Mouse (Mus musculus) MEL (cell line): ENCODE measurements at regions not wholly inside any gene's neighbourhood (a gene's known extent, or its start where the extent isn't known, plus 50 kb on each side); places are given as distances from the start of the nearest gene placed in this dataset.

Experiments
- DNase-seq: peaks from one replicate; pipeline ENCODE4 v3.0.0; 2011; ENCODE audit warnings: low read depth, low spot score
- H3K27ac ChIP-seq: 2 replicates; pipeline ENCODE4 v1.5.1; 2012; ENCODE audit warnings: low read depth, mild to moderate bottlenecking, control low read depth, low read length, moderate library complexity; ENCODE audit not compliant: control insufficient read depth
- H3K27me3 ChIP-seq, 2 experiments: fragments of 150-350 bp in 1 of 2; sonication (generic) in 1 of 2; 2 replicates each; pipeline ENCODE4 v1.6.1; 2012; ENCODE audit warnings: low read length in 2 of 2, mild to moderate bottlenecking in 2 of 2, improper control_type of control experiment in 1 of 2, moderate library complexity in 1 of 2; ENCODE audit not compliant: insufficient read depth in 2 of 2, control insufficient read depth in 1 of 2
- H3K36me3 ChIP-seq, 2 experiments: 2 replicates each; pipeline ENCODE4 v1.6.1; 2012 to 2014; ENCODE audit warnings: low read length in 2 of 2, improper control_type of control experiment in 1 of 2, inconsistent platforms in 1 of 2, mild to moderate bottlenecking in 1 of 2; ENCODE audit not compliant: insufficient read depth in 2 of 2, control insufficient read depth in 1 of 2
- H3K4me1 ChIP-seq, 2 experiments: fragments of 150-350 bp in 1 of 2; sonication (generic) in 1 of 2; 2 replicates each; pipeline ENCODE4 v1.6.1; 2012; ENCODE audit warnings: low read length in 2 of 2, improper control_type of control experiment in 1 of 2, mild to moderate bottlenecking in 1 of 2; ENCODE audit not compliant: insufficient read depth in 2 of 2, control insufficient read depth in 1 of 2
- H3K4me3 ChIP-seq, 2 experiments: fragments of 150-350 bp in 1 of 2; sonication (generic) in 1 of 2; 2 replicates each; pipeline ENCODE4 v1.5.1; 2012; ENCODE audit warnings: low read depth in 2 of 2, low read length in 2 of 2, mild to moderate bottlenecking in 2 of 2, moderate library complexity in 2 of 2, control low read depth in 1 of 2, improper control_type of control experiment in 1 of 2; ENCODE audit not compliant: control insufficient read depth in 1 of 2, insufficient read depth in 1 of 2
- H3K79me2 ChIP-seq: 2 replicates; pipeline ENCODE4 v1.6.1; 2012; ENCODE audit warnings: mild to moderate bottlenecking, low read length, moderate library complexity; ENCODE audit not compliant: control insufficient read depth, poor library complexity, insufficient read depth
- H3K9ac ChIP-seq: 2 replicates; pipeline ENCODE4 v1.6.1; 2012; ENCODE audit warnings: low read depth, mild to moderate bottlenecking, control low read depth, low read length, moderate library complexity; ENCODE audit not compliant: control insufficient read depth, poor library complexity, severe bottlenecking
- H3K9me3 ChIP-seq: fragments of 150-350 bp; sonication (generic); replicated peaks from 2 replicates; pipeline ENCODE4 v1.6.1; 2012; ENCODE audit warnings: mild to moderate bottlenecking, low read length, improper control_type of control experiment, moderate library complexity; ENCODE audit not compliant: insufficient read depth
- BHLHE40 ChIP-seq: IDR thresholded peaks from 2 replicates; pipeline ENCODE4 v1.6.1; 2012; ENCODE audit warnings: low read depth, mild to moderate bottlenecking, inconsistent platforms, low read length, improper control_type of control experiment, borderline replicate concordance
- CHD1 ChIP-seq: IDR thresholded peaks from 2 replicates; pipeline ENCODE4 v1.6.1; 2012; ENCODE audit warnings: low read depth, mild to moderate bottlenecking, inconsistent platforms, low read length, improper control_type of control experiment
- CHD2 ChIP-seq: IDR thresholded peaks from 2 replicates; pipeline ENCODE4 v1.6.1; 2011; ENCODE audit warnings: low read length, improper control_type of control experiment
- ELF1 ChIP-seq: IDR thresholded peaks from 2 replicates; pipeline ENCODE4 v1.6.1; 2014; ENCODE audit warnings: low read depth, mild to moderate bottlenecking, inconsistent platforms, low read length, improper control_type of control experiment, moderate library complexity
- EP300 ChIP-seq, 2 experiments: IDR thresholded peaks; 2 replicates each; pipeline ENCODE4 v1.6.1; 2011; ENCODE audit warnings: improper control_type of control experiment in 2 of 2, low read length in 2 of 2, low read depth in 1 of 2, mild to moderate bottlenecking in 1 of 2
- ETS1 ChIP-seq: IDR thresholded peaks from 2 replicates; pipeline ENCODE4 v1.6.1; 2012; ENCODE audit warnings: low read depth, mild to moderate bottlenecking, inconsistent platforms, low read length, improper control_type of control experiment, moderate library complexity
- GATA1 ChIP-seq: IDR thresholded peaks from 2 replicates; pipeline ENCODE4 v1.6.1; 2011; ENCODE audit warnings: low read depth, low read length, improper control_type of control experiment
- HCFC1 ChIP-seq: IDR thresholded peaks from 2 replicates; pipeline ENCODE4 v1.6.1; 2012; ENCODE audit warnings: low read depth, mild to moderate bottlenecking, inconsistent platforms, low read length, improper control_type of control experiment, moderate library complexity
- MAZ ChIP-seq: IDR thresholded peaks from 2 replicates; pipeline ENCODE4 v1.6.1; 2012; ENCODE audit warnings: low read depth, mild to moderate bottlenecking, inconsistent platforms, low read length, improper control_type of control experiment
- MYC ChIP-seq: IDR thresholded peaks from 2 replicates; pipeline ENCODE4 v1.6.1; 2011; ENCODE audit warnings: low read depth, mild to moderate bottlenecking, low read length, improper control_type of control experiment, moderate library complexity
- POLR2A ChIP-seq, 2 experiments: IDR thresholded peaks; 2 replicates each; pipeline ENCODE4 v1.6.1; 2011 to 2012; ENCODE audit warnings: low read length in 2 of 2, mild to moderate bottlenecking in 2 of 2, control low read depth in 1 of 2, improper control_type of control experiment in 1 of 2, low read depth in 1 of 2, moderate library complexity in 1 of 2; ENCODE audit not compliant: control insufficient read depth in 1 of 2, insufficient read depth in 1 of 2, poor library complexity in 1 of 2
- POLR2AphosphoS2 ChIP-seq: IDR thresholded peaks from 2 replicates; pipeline ENCODE4 v1.6.1; 2011; ENCODE audit warnings: low read length, improper control_type of control experiment
- RAD21 ChIP-seq: IDR thresholded peaks from 2 replicates; pipeline ENCODE4 v1.6.1; 2011; ENCODE audit warnings: mild to moderate bottlenecking, low read depth, low read length, improper control_type of control experiment
- SIN3A ChIP-seq: IDR thresholded peaks from 2 replicates; pipeline ENCODE4 v1.6.1; 2012; ENCODE audit warnings: low read length, improper control_type of control experiment, inconsistent platforms
- TAL1 ChIP-seq: IDR thresholded peaks from 2 replicates; pipeline ENCODE4 v1.6.1; 2012; ENCODE audit warnings: mild to moderate bottlenecking, inconsistent platforms, low read length, moderate library complexity, mixed read lengths
- TBP ChIP-seq: IDR thresholded peaks from 2 replicates; pipeline ENCODE4 v1.8.0; 2011; ENCODE audit warnings: low read depth, low read length, improper control_type of control experiment
- TCF12 ChIP-seq: IDR thresholded peaks from 2 replicates; pipeline ENCODE4 v1.6.1; 2014; ENCODE audit warnings: low read depth, mild to moderate bottlenecking, inconsistent platforms, low read length, improper control_type of control experiment, moderate library complexity
- USF1 ChIP-seq: IDR thresholded peaks from 2 replicates; pipeline ENCODE4 v1.6.1; 2014; ENCODE audit warnings: low read depth, mild to moderate bottlenecking, inconsistent platforms, low read length, improper control_type of control experiment, moderate library complexity
- USF2 ChIP-seq, 2 experiments: IDR thresholded peaks; 2 replicates each; pipeline ENCODE4 v1.6.1; 2011 to 2012; ENCODE audit warnings: improper control_type of control experiment in 2 of 2, low read length in 2 of 2, borderline replicate concordance in 1 of 2, inconsistent platforms in 1 of 2, low read depth in 1 of 2, mild to moderate bottlenecking in 1 of 2; ENCODE audit not compliant: insufficient read depth in 1 of 2
- ZMIZ1 ChIP-seq: IDR thresholded peaks from 2 replicates; pipeline ENCODE4 v1.6.1; 2012; ENCODE audit warnings: low read depth, mild to moderate bottlenecking, inconsistent platforms, low read length, improper control_type of control experiment, moderate library complexity

DNA sequence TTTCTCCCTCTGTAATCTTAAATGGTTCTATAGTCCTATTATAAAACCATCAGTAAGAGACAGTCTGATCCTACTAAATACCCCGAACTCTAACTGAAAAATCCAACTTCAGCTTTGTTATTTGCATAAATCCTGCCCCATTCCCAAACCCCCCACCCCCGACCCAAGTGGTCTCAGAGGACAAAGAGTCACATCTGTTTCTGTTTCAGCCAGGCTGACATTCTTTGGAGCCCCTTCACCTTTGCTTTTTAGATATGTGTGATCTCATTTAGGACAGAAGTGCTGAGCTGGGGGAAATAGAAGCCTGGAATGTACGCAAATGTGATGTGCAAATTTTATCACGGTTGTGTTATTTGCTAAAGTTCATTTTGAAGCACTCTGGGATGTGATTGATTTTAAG, 98.3 kb upstream of the Wdfy3 start:
- Histone ChIP-seq H3K79me2 (no peaks in the 10 kb centered on the region), H3K4me3 (no peak overlapping the region), H3K4me1 (no peaks in the 10 kb centered on the region), H3K27me3 (no peaks in the 10 kb centered on the region), H3K27ac (no peak overlapping the region), H3K9me3 (no peaks in the 10 kb centered on the region), H3K36me3 (no peaks in the 10 kb centered on the region), H3K9ac (no peak overlapping the region)
- TF ChIP-seq TAL1 (no peak), CHD1 (no peak), POLR2AphosphoS2 (no peak), ELF1 (no peak), GATA1 (no peak), USF1 (no peak), TCF12 (no peak), USF2 (IDR thresholded peaks at IDR 0.05; ENCODE audit: borderline replicate concordance in 1 of 2, insufficient read depth in 1 of 2, low read depth in 1 of 2, low read length in 2 of 2) (no peak), POLR2A (IDR thresholded peaks at IDR 0.05; ENCODE audit: control insufficient read depth in 1 of 2, insufficient read depth in 1 of 2, low read depth in 1 of 2, low read length in 2 of 2, poor library complexity in 1 of 2) (no peak), ZMIZ1 (no peak)
- no peak for DNase-seq

DNA sequence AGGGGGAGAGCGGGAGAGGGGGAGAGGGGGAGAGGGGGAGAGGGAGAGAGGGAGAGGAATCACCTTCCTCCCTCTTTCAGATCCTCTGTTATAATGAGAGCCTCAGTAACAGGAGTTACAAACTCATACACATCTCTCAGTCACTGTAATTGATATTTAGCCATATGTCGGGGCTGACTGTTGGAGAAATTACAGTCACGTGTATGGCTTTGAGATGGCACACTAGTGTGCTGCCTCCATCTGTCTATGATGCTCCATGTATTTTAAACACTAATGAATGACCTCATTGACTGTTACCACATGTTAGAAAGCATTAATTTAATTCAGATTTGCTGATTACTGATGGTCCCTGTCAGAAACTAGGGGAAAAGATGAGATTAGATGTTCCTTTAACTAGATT, 102.1 kb upstream of the Wdfy3 start:
- TF ChIP-seq CHD2 = no peak
- TF ChIP-seq ETS1 = no peak
- TF ChIP-seq HCFC1 = no peak
- no peak for TF ChIP-seq EP300 (IDR thresholded peaks at IDR 0.05; ENCODE audit: low read depth in 1 of 2, low read length in 2 of 2)
- TF ChIP-seq TBP = no peak
- no peak for TF ChIP-seq POLR2AphosphoS2
- no peak for TF ChIP-seq MYC
- TF ChIP-seq MAZ = no peak
- TF ChIP-seq USF2 (IDR thresholded peaks at IDR 0.05; ENCODE audit: borderline replicate concordance in 1 of 2, insufficient read depth in 1 of 2, low read depth in 1 of 2, low read length in 2 of 2) = no peak
- no peak for TF ChIP-seq ELF1
- TF ChIP-seq RAD21 = no peak
- TF ChIP-seq SIN3A = no peak
- TF ChIP-seq BHLHE40 = no peak
- no peak for DNase-seq
- no peaks in the 10 kb centered on the region for H3K36me3 ChIP-seq

More for the DNA sequence above, 102.1 kb upstream of the Wdfy3 start:
- Histone ChIP-seq H3K4me1 (no peaks in the 10 kb centered on the region), H3K4me3 (no peak overlapping the region), H3K27me3 (no peaks in the 10 kb centered on the region), H3K27ac (no peak overlapping the region), H3K79me2 (no peaks in the 10 kb centered on the region), H3K9ac (no peak overlapping the region), H3K9me3 (no peaks in the 10 kb centered on the region)
